Mouse (Mus musculus): ENCODE data around the gene Rbms2. TPM values are rescaled to one million over a fixed set of nuclear protein-coding genes. Genes with fewer than 3 reads are reported as not detected.

Gene Rbms2
- polyA plus RNA-seq, 1 experiment from 2014 or later, result 37.3 TPM

- 59% methylated on average over 13 of the region's 13 CpGs for WGBS
Measured at GRCm38 (mm10) chr10:128133650-128134332, 46.3 kb downstream of the Rbms2 start.

GRCm38 (mm10) chr10:128131812-128132211 lies 48.3 kb downstream of the Rbms2 start:
- Histone ChIP-seq H3K4me2 (no peak overlapping the region), H3K27me3 (replicated peaks) (no peaks in the 10 kb centered on the region), H3K4me1 (no peaks in the 10 kb centered on the region), H3K9me3 (no peaks in the 10 kb centered on the region), H3K4me3 (no peak overlapping the region), H3K9ac (no peak overlapping the region), H3K27ac (replicated peaks) (no peak overlapping the region), H3K36me3 (peaks cover 91% of the 10 kb centered on the region)
- no peak for ATAC-seq (ENCODE audit: extremely low read depth, insufficient number of reproducible peaks, low FRiP score, low TSS enrichment)

More at GRCm38 (mm10) chr10:128133650-128134332, 46.3 kb downstream of the Rbms2 start:
- Histone ChIP-seq H3K27ac (replicated peaks) (no peak overlapping the region), H3K27me3 (replicated peaks) (no peaks in the 10 kb centered on the region), H3K36me3 (peaks cover 91% of the 10 kb centered on the region), H3K9ac (no peak overlapping the region), H3K4me2 (no peak overlapping the region), H3K4me1 (no peaks in the 10 kb centered on the region), H3K9me3 (no peaks in the 10 kb centered on the region), H3K4me3 (no peak overlapping the region)
- no peak for ATAC-seq (ENCODE audit: extremely low read depth, insufficient number of reproducible peaks, low FRiP score, low TSS enrichment)

- H3K4me1 ChIP-seq, result no peaks in the 10 kb centered on the region
- H3K4me2 ChIP-seq, result no peak overlapping the region
- no peak overlapping the region for H3K9ac ChIP-seq
- 75% methylated on average over 3 of the region's 3 CpGs for WGBS
- no peaks in the 10 kb centered on the region for H3K9me3 ChIP-seq
- ATAC-seq (ENCODE audit: extremely low read depth, insufficient number of reproducible peaks, low FRiP score, low TSS enrichment), result no peak
- H3K27ac ChIP-seq (replicated peaks), result no peak overlapping the region
- no peaks in the 10 kb centered on the region for H3K27me3 ChIP-seq (replicated peaks)
- peaks cover 94% of the 10 kb centered on the region for H3K36me3 ChIP-seq
- H3K4me3 ChIP-seq, result no peak overlapping the region
Measured at GRCm38 (mm10) chr10:128131297-128131696, 48.8 kb downstream of the Rbms2 start.

- peaks cover 95% of the 10 kb centered on the region for H3K36me3 ChIP-seq
- H3K4me3 ChIP-seq, result no peak overlapping the region
- H3K9ac ChIP-seq, result no peak overlapping the region
- H3K27ac ChIP-seq (replicated peaks), result 0 out of 2 replicates have a peak overlapping the region, but pooled peaks have one; percentile 28
- no peaks in the 10 kb centered on the region for H3K27me3 ChIP-seq (replicated peaks)
- H3K4me2 ChIP-seq, result no peak overlapping the region
- 88% methylated on average over 8 of the region's 8 CpGs for WGBS
- no peaks in the 10 kb centered on the region for H3K9me3 ChIP-seq
- no peak for ATAC-seq (ENCODE audit: extremely low read depth, insufficient number of reproducible peaks, low FRiP score, low TSS enrichment)
- H3K4me1 ChIP-seq, result no peaks in the 10 kb centered on the region
Measured at GRCm38 (mm10) chr10:128128143-128128542, 52.0 kb downstream of the Rbms2 start.

GRCm38 (mm10) chr10:128127497-128127896 lies 52.6 kb downstream of the Rbms2 start:
- Histone ChIP-seq H3K9me3 (no peaks in the 10 kb centered on the region), H3K9ac (no peak overlapping the region), H3K4me2 (no peak overlapping the region), H3K27me3 (replicated peaks) (no peaks in the 10 kb centered on the region), H3K4me3 (no peak overlapping the region), H3K27ac (replicated peaks) (0 out of 2 replicates have a peak overlapping the region, but pooled peaks have one; percentile 28), H3K4me1 (no peaks in the 10 kb centered on the region), H3K36me3 (peaks cover 95% of the 10 kb centered on the region)
- WGBS, result 73% methylated on average over 5 of the region's 5 CpGs
- no peak for ATAC-seq (ENCODE audit: extremely low read depth, insufficient number of reproducible peaks, low FRiP score, low TSS enrichment)

- WGBS, result 82% methylated on average over 14 of the region's 14 CpGs
- no peak for ATAC-seq (ENCODE audit: extremely low read depth, insufficient number of reproducible peaks, low FRiP score, low TSS enrichment)
- Histone ChIP-seq H3K4me2 (no peak overlapping the region), H3K36me3 (peaks cover 95% of the 10 kb centered on the region), H3K9me3 (no peaks in the 10 kb centered on the region), H3K4me3 (no peak overlapping the region), H3K9ac (no peak overlapping the region), H3K4me1 (no peaks in the 10 kb centered on the region), H3K27ac (replicated peaks) (no peak overlapping the region), H3K27me3 (replicated peaks) (no peaks in the 10 kb centered on the region)
Measured at GRCm38 (mm10) chr10:128125951-128126350, 54.1 kb downstream of the Rbms2 start.

- H3K27ac ChIP-seq (replicated peaks), result no peak overlapping the region
- H3K36me3 ChIP-seq, result peaks cover 95% of the 10 kb centered on the region
- no peaks in the 10 kb centered on the region for H3K27me3 ChIP-seq (replicated peaks)
- no peak overlapping the region for H3K9ac ChIP-seq
- no peaks in the 10 kb centered on the region for H3K9me3 ChIP-seq
- WGBS, result 92% methylated on average over 9 of the region's 9 CpGs
- no peak overlapping the region for H3K4me3 ChIP-seq
- H3K4me2 ChIP-seq, result no peak overlapping the region
- no peak for ATAC-seq (ENCODE audit: extremely low read depth, insufficient number of reproducible peaks, low FRiP score, low TSS enrichment)
- no peaks in the 10 kb centered on the region for H3K4me1 ChIP-seq
Measured at GRCm38 (mm10) chr10:128124831-128125230, 55.3 kb downstream of the Rbms2 start.

- H3K9me3 ChIP-seq, result no peaks in the 10 kb centered on the region
- peaks cover 98% of the 10 kb centered on the region for H3K36me3 ChIP-seq
- H3K9ac ChIP-seq, result no peak overlapping the region
- H3K27ac ChIP-seq (replicated peaks), result no peak overlapping the region
- H3K4me3 ChIP-seq, result no peak overlapping the region
- H3K27me3 ChIP-seq (replicated peaks), result no peaks in the 10 kb centered on the region
- ATAC-seq (ENCODE audit: extremely low read depth, insufficient number of reproducible peaks, low FRiP score, low TSS enrichment), result no peak
- H3K4me2 ChIP-seq, result no peak overlapping the region
- H3K4me1 ChIP-seq, result no peaks in the 10 kb centered on the region
- 90% methylated on average over 7 of the region's 7 CpGs for WGBS
Measured at GRCm38 (mm10) chr10:128123833-128124232, 56.3 kb downstream of the Rbms2 start.

- Histone ChIP-seq H3K36me3 (peaks cover 76% of the 10 kb centered on the region), H3K27ac (replicated peaks) (no peak overlapping the region)
Measured at GRCm38 (mm10) chr10:128111227-128111626, 68.9 kb downstream of the Rbms2 start.

GRCm38 (mm10) chr10:128110103-128110761 lies 69.9 kb downstream of the Rbms2 start:
- H3K9ac ChIP-seq, result 0 out of 2 replicates have a peak overlapping the region, but pooled peaks have one; percentile 8
- H3K4me3 ChIP-seq, result no peak overlapping the region
- H3K4me1 ChIP-seq, result peaks cover 13% of the 10 kb centered on the region
- peak overlapping the region; percentile 69 for H3K27ac ChIP-seq (replicated peaks)
- no peaks in the 10 kb centered on the region for H3K9me3 ChIP-seq
- no peak overlapping the region for H3K4me2 ChIP-seq
- ATAC-seq (ENCODE audit: extremely low read depth, insufficient number of reproducible peaks, low FRiP score, low TSS enrichment), result no peak
- H3K36me3 ChIP-seq, result peaks cover 66% of the 10 kb centered on the region
- 64% methylated on average over 4 of the region's 4 CpGs for WGBS
- no peaks in the 10 kb centered on the region for H3K27me3 ChIP-seq (replicated peaks)

More at GRCm38 (mm10) chr10:128111227-128111626, 68.9 kb downstream of the Rbms2 start:
- no peak for ATAC-seq (ENCODE audit: extremely low read depth, insufficient number of reproducible peaks, low FRiP score, low TSS enrichment)
- Histone ChIP-seq H3K4me1 (peaks cover 13% of the 10 kb centered on the region), H3K4me3 (no peak overlapping the region), H3K9me3 (no peaks in the 10 kb centered on the region), H3K9ac (no peak overlapping the region), H3K27me3 (replicated peaks) (no peaks in the 10 kb centered on the region), H3K4me2 (no peak overlapping the region)

- peak overlapping the region; percentile 97 for H3K9ac ChIP-seq
- H3K9me3 ChIP-seq, result no peaks in the 10 kb centered on the region
- H3K36me3 ChIP-seq, result peaks cover 7% of the 10 kb centered on the region; the same call in 1 of the 2 replicates
- H3K27me3 ChIP-seq (replicated peaks), result no peaks in the 10 kb centered on the region
- peak overlapping the region; percentile 99 for H3K4me3 ChIP-seq
- peaks cover 50% of the 10 kb centered on the region for H3K4me1 ChIP-seq
- under 1% methylated on average over 13 of the region's 13 CpGs for WGBS
- peak overlapping the region; percentile 85 for H3K27ac ChIP-seq (replicated peaks)
- no peak for ATAC-seq (ENCODE audit: extremely low read depth, insufficient number of reproducible peaks, low FRiP score, low TSS enrichment)
- peak overlapping the region; percentile 82 for H3K4me2 ChIP-seq
Measured at GRCm38 (mm10) chr10:128097587-128097971, 82.5 kb downstream of the Rbms2 start.
